Mouse (Mus musculus) right cerebral cortex, postnatal 25 days (tissue): ENCODE results near the gene Rhbg.
A peak's percentile ranks its signal among the peaks of the same experiment; 100 is the strongest.

ENCODE experiments used
- DNase-seq: peaks from one replicate; pipeline ENCODE4 v3.0.0; 2022

The Rhbg gene

GRCm38 (mm10) chr3:88226101-88226845 is 28.2 kb downstream of the Rhbg start:
- DNase-seq, result peak; percentile 78

DNA sequence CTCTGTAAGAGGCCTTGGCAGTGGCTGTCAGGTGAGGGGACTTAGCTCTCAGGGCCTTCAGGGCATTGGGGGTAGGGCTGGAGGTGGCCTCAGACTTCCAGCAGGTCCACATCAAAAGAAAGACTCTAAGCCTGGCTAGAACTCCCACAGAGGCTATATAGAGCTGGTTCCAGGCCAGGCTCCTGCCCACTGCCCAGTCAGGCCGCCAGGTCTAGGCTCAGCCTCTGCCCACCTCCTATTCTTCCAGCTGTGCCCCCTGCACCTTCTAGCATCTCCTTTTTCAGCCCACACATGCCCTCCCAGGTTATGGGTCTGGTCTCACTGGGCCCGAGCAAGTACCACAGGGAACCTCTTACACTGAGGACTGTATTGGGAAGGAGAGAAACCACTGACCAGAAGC is 29.6 kb downstream of the Rhbg start:
- DNase-seq, result no peak

GRCm38 (mm10) chr3:88222446-88222845 is 32.1 kb downstream of the Rhbg start:
- no peak for DNase-seq

- peak; percentile 82 for DNase-seq
Measured at GRCm38 (mm10) chr3:88221519-88222390, 32.8 kb downstream of the Rhbg start.

DNA sequence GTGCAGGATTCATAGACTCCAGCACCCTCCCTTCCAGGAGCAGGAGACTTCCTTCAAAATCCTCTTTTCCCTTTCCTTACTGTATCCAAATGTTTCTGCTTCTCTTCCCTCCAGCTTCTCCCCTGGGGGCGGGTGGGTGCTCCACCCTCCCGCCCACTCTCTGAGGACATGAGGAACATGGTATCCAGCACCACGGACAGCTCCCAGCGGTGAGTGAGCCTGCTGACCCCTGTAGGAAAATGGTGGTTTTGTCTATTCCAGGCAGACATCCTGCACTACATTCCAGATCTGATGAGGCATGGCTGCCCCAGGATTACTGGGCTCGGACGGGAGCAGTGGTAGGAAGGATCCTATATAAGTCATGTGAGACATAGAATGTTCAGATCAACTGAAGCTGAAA is 33.7 kb downstream of the Rhbg start:
- DNase-seq, result no peak

GRCm38 (mm10) chr3:88219940-88220339 is 34.6 kb downstream of the Rhbg start:
- DNase-seq, result no peak

DNA sequence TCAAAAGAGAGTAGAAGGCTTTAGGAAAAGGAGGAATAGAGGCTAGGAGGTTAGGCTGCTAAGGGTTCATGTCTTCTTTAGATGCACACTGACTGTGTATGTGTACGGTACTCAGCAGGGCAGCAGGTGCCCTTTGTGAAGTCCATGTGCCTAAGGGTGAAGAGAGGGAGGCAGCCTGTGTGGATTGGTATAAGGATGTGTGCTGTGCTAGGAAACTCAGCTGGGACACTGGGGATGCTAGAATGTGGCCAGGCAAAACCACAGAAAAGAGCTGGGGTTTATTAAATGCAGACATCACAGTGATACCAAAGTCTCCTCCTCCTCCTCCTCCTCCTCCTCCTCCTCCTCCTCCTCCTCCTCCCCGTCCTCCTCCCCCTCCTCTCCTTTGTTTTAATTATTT is 36.8 kb downstream of the Rhbg start:
- DNase-seq, result no peak

GRCm38 (mm10) chr3:88216534-88217326 is 37.8 kb downstream of the Rhbg start:
- DNase-seq, result peak; percentile 32

- peak; percentile 18 for DNase-seq
Measured at GRCm38 (mm10) chr3:88216116-88216515, 38.4 kb downstream of the Rhbg start.

DNA sequence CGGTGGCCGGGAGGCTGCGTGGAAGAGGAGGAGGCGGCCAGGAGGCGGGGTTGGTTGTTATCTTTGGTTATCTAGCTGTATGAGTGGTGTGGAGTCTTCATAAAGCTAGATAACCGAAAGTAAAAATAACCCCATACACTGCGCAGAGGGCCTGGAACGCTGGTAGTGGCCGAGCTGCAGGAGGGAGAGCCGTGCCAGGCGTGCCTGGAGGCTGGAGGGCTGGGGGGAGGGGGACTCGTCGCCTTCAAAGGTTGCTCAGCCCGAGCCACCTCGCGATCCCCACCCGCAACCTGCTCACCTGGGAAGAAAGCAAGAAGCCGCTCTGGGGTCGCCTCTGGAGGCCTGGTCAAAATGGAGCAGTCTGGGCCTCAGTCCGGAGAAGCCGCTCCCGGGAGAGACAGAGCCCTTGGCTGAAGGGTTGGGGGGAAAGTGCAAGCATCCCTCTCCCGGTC is 38.9 kb downstream of the Rhbg start:
- DNase-seq, result peak; percentile 66

DNA sequence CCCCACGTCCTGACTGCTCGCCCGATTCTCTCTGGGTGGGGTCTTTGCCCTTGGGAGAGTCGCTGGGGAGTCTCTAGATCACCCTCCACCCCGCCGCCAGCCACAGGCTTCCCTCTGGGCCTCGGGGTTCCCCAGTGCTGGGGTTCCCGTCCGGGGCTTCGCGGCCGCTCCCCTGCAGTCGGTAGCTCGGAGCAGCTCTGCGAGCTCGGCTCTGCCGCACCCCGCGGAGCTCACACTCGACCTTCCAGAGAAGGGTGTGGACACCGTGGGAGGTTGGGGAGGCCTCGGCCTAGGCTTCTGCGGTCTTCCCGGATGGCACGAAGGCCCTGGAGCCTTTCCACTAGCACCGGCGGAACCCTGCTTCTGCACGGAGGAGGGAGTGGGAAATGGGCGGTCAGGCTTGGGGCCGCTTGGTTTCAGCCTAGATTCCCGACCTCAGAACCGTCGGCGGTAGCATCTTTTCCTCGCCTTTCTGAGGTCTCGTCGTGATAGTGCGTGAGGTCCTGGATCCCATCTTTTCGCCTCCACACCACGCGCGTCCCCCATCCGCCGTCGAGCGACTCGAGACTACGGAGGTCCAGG is 39.4 kb downstream of the Rhbg start:
- DNase-seq, result no peak

DNA sequence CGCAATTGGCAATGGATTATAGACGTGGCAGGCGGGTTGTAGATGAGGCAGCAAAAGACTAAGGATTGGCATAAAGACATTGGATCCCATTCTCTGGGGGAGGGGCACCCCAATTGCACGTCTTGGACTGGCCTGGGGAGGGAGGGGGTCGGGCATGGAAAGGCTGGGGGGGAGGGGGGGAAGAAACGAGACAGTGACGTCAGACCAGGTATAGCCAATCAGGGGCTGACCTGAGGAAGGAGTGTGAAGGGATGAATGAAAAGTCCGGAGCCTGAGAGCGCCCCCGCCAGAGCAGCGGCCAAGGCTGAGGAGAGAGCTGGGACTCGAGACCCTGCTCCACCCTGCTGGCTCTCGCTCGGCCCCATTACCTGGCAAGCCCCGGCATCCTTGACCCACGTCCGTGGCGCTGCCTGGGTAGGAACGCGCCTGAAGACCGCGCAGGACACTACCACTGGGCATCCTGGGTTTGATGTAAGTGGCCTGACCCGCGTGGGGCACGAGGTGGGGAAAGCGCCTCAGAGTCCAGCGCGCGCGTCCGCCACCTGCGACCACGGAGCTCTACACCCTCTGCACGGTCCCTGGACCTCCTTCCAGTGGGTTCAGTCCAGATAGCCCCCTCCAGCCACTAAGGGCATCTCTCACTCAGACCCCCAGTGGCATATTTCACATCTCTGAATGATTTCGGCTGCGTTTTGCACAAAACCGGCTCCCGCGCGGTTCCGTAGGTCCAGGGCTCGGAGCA is 40.1 kb downstream of the Rhbg start:
- DNase-seq, result peak; percentile 77

- DNase-seq, result no peak
Measured at GRCm38 (mm10) chr3:88213019-88213418, 41.5 kb downstream of the Rhbg start.

DNA sequence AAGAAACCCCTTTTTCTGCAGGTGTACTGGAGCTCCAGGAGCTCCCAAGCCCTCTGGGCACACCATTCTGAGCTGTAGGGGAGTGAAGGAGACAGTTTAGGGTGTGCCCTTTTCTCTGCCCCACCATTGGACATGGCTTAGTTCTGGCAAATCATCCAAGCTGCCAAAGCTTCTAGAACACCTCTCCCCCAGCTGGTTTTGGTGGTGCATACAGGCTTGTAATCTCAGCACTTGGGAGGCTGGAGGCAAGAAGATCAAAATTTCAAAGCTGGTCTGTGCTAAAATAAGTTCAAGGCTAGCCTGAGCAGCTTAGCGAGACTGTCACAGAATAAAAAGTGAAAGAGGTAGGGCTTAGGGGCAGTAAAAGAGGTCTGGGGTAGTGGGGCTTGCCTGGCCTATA is 42.2 kb downstream of the Rhbg start:
- DNase-seq, result no peak

DNA sequence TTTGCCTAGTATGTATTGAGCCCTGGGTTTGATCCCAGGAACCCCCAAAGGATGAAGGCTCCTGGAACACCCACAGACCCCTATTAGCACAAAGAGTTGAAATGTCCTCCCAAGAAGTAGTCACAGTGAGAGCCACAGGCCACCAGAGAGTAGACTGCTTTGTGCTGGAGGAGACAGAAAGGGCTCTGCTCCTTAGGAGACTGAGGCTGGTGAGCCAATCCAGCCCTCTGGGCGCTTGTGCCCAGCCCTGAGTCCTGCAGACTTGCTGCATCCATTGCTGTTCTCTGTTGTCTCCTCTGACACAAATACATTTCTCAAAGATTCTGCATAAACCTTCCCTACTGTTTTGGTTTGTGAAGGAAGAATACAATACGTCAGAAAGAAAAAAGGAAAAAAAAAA is 43.6 kb downstream of the Rhbg start:
- no peak for DNase-seq

DNA sequence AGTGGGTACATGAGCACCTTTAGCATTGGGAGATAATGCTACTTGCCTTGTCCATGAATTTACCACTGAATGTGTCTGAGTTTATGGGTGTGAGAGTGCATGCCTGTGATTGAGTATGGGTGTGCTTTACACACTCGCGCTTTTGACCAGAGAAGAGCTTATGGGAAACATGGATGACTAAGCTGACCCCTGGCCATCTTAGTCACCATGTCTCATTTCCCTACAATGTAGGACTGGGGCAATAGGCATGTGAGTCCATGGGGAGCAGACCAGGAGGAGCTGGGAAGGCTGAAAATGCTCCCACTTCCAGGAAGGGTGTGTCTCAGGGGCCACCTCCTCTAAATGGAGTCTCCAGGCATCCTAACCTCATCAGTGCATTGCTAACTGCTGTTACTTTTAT is 44.4 kb downstream of the Rhbg start:
- no peak for DNase-seq

- DNase-seq, result no peak
Measured at GRCm38 (mm10) chr3:88209306-88209705, 45.2 kb downstream of the Rhbg start.

DNA sequence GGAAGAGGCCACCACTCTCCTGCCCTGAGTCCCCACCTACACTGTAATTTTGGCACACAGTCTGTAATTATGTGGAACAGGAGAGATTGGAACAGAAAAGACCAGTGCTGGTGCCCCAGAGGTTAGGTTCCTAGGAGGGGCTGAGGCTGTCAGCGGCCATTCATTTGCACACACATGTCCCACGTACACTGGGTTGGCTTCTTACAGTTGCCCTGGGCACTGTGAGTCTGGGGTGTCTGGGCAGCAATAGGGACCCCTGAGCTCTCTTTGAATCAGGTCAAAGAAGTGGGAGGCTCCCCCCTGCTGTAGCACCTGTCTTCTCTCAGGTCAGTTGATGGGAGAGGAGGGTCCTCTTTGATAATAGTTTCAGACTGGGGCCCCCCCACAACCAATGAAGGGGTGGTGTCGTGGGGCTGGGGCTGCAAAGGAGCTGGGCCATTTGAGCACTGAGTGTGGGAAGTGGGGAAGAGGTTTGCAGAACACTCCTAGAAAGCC is 46.2 kb downstream of the Rhbg start:
- DNase-seq, result no peak

DNA sequence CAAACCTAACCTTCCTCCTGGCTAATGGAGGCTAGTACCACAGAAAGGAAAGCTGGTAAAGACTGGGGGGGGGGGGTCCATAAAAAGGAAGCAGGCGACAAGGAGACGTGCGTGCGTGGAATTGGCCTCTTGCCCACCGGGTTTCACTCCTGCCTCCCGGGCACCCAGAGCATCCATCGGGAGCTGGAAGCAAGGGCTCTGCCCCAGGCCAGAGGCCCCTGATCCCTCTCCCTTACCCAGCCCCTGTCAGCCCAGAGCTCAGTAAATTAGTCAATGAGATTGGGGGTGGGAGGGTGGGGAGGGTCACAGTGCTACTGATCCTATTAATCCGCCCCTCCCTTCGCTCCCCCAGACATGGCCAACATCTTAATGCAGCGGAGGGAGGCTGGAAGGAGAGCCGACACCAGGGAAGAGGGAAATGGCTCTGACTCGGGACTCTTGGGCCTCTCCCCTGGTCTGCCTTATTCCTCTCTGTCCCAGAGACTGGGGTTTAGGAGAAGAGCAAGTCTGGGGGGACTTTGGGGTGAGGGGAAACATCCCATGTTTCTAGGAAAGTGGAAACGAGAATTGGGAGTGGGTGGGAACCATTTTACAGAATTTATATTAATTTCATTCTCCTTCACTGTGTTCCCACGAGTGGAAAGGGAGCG is 46.9 kb downstream of the Rhbg start:
- peak; percentile 29 for DNase-seq

DNA sequence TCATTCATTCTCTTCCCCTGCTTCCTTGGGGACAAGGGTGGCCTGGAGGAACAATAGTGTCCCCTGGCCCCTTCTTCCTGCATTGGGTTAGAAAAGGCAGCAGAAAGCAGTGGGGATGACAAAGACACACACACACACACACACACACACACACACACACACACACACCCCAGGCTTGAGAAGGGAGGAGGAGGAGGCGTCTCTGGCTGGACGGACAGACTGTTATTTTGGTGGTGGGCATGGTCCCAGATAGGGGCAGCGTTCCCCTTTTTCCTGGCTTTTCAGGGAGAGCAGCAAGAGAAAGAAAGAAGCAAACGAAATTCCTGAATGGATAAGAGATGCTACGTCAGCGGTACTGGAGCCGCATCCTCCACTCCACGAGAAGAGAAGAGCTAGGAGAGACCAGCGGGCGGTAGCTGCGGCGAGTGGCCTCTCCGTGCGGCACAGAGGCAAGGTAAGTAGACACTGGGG is 47.6 kb downstream of the Rhbg start:
- DNase-seq, result peak; percentile 74

DNA sequence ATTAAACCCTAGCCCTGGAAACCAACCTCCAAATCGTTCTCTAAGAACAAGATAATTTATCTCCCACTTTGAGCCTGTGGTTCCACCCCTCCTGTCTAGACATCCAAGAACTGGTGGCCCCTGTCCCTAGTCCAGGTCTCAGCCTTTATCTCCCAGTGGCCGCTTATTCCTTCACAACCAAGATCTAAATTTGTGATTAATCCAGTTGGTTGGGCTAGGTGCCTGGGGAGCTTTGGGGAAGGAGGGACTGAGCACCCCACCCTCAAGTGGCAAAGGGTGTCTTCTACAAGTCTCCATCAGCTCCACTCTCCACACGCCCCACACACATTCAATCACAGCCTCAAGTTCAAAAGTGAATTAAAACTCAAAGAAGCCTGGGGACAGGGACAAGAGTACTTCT is 48.0 kb downstream of the Rhbg start:
- DNase-seq, result peak; percentile 22
